Mouse (Mus musculus) cerebellum, adult 9-11 months (tissue): ENCODE measurements at regions not wholly inside any gene's neighbourhood (a gene's known extent, or its start where the extent isn't known, plus 50 kb on each side); places are given as distances from the start of the nearest gene placed in this dataset.
"Not testable (repeated sequence)": the region's sequence is repeated elsewhere in the genome, so short reads cannot be mapped to it uniquely, and the experiment has no call there.

Experiments
- DNase-seq: peaks from one replicate; pipeline ENCODE4 v3.0.0; 2022

DNA sequence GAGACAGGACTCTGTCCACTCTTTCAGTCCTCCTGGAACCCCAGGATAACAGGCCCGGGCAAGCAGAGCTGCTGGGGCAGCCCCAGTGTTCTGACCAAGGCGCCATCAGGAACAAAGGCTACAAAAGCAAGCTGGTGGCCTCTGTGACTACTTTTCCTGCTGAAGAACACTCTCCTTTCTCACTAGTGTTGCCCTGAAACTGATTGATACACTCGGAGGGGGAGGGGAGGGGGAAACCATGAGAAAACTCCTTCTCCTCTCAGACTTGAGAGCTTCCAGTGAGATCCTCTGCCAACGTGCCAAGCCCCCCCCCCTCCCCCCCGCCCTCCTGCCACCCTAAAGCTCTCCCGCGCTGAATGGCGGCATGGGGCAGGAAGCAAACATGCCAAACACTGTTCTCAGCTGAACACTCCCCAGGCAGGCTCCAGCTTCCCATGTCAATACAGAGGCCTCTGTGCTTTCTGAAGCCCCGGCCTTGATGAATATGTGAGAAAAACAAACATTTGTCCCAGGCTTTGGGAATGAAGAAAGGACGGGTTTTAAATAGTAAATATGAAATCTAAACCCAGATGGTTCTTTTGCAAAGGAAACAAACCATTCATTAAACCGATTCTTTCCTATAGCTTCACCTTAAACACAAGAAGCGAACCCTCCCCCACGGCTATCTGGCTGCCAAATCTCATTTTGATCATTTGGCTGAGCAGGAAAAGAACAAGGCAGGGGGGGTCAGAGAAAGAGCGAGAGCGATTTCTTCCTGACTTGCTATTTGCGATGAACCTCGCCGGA lies 166.3 kb upstream of the Rgma start:
- peak; percentile 18 for DNase-seq

GRCm38 (mm10) chr7:73210078-73210477 lies 165.2 kb upstream of the Rgma start:
- no peak for DNase-seq

DNA sequence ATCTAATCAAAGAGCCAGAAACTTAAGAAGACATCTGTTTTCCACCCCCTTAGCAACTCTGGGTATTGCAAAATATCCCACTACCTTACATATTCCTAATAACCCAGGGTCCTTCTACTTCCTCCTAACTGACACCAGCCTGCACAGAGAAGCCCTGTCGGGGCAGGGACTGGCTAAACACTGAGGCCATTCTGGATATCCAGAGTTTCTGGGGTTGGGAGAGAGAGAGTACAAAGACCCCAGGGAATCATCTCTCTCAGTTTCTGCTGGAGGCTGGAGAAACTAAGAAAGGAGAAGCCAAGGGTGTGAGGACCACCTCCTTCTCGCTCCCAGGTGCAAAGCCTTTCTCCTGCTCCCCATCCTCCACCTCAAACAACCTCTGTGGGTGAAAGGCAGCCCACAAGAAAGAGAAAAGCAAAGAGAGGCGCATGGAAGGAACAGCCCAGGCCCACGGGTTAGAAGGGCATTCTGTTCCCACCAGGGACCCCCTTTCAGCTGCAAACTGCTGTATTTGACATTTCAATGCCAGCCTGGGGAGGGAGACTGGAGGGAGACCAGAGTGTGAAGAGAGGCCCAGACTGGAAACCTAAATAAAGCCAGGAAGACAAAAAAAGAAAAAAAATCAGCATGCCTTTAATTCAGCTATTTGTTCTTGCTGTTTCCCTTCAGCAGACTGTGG lies 152.9 kb upstream of the Rgma start:
- no peak for DNase-seq

DNA sequence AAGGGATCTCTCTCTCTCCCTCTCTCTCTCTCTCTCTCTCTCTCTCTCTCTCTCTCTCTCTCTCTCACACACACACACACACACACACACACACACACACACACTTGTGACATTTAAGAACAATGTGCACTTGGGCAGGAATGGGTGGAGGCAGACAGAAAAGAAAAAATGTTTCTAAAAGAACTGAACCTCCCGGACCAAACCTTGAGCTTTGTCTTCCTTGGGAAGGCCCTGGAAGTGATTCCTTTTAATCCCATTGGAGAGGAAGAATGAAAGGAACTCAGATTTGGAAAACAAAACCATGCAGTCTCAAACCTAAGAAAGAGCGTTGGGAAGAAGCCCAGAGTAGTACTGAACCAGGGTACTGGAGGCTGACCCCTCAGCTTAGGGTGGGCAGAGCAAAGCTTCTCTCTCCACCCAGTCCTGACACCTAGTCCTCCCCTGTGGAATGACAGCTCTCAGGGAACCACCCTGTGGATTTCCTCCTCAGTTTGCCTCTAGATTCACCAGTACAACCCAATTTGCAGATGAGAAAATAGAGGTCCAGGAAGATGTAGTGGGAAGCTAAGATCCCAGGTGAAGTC lies 152.3 kb upstream of the Rgma start:
- DNase-seq = no peak

- no peak for DNase-seq
Observed at GRCm38 (mm10) chr7:73233539-73234158, 141.7 kb upstream of the Rgma start.

GRCm38 (mm10) chr7:73238486-73238885 lies 136.8 kb upstream of the Rgma start:
- no peak for DNase-seq

- no peak for DNase-seq
Observed at GRCm38 (mm10) chr7:73243591-73244355, 131.5 kb upstream of the Rgma start.

DNA sequence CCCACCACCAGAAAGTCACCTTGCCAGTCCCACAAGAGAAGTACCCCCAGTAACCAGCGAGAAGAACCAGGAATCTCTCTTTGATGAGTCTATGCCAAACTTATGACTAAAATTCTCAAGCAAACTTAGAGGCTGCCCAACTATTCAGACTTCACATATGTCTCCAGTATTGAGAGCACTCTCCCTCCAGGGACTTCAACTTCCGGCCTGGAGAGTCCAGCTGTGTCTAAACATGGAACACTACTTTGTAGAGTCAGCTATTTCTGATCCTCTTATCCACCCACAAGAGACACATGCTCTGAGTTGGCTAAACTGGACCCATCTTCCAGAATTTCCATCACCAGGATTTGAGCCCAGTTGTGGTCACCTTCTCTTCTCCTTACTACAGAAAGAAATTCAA lies 129.9 kb upstream of the Rgma start:
- no peak for DNase-seq

GRCm38 (mm10) chr7:73250593-73250992 lies 124.7 kb upstream of the Rgma start:
- no peak for DNase-seq

DNA sequence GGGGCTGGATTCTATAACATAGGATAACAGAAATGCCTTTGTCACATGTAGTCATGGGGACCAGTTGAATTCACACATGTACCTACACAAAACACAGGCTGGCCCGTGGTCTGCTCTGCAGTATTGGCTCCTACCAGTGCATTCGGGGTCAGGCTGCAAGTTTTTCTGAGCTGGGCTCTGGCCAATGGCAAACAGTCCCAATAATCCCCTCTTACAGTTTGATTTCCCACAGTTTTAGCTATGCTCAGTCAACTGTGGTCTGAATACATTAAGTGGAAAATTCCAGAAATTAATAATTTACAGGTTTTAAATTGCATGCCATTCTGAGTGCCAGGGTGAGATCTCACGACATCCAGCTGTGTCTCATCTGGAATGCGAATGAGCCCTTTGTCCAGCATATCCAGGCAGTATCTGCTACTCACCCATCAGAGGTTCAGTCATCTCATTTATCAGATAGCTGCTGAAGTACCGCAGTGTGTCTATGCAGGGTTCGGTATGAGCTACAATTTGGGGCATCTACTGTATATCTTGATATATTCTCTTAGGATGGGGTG lies 124.0 kb upstream of the Rgma start:
- no peak for DNase-seq

GRCm38 (mm10) chr7:73254972-73255371 lies 120.3 kb upstream of the Rgma start:
- not testable (repeated sequence) for DNase-seq

DNA sequence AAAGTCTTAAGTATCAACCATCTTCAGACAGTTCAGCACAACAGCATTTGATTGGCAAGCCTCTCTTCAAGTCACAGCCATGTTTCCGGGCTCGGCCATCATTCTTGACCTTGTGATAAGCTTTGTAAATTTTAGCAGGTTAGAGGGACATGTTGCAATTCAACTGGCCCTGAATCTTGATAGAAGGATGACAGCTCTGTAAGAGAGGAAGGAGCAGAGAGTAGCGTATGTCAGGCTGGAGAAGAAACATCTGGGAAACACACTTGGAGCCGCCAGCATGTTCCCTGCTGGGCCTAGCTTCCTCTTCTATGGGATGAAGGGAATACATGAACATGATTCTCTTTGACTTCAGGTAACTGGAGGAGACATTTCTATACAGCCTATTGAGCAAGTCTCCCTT lies 115.2 kb upstream of the Rgma start:
- DNase-seq = no peak

DNA sequence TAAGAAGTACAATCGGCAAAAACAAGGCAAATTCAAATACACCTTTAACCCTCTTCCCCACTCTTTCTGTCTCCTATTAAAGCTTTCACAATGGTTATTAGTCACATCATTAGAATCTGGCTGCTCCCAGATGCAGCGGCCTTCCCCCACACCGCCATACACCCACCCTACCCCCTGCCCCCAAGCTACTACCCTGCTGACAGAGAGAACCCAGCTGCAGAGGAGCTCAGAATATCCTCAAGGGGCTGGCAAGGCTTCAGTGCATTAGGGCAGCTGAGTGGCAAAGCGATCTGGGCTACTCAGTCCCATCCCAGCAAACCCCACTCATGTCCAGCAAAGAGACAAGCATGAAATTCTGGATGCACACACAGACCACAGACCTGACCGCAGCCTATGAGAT lies 113.6 kb upstream of the Rgma start:
- DNase-seq = no peak

- no peak for DNase-seq
Observed at GRCm38 (mm10) chr7:73262526-73262925, 112.8 kb upstream of the Rgma start.

DNA sequence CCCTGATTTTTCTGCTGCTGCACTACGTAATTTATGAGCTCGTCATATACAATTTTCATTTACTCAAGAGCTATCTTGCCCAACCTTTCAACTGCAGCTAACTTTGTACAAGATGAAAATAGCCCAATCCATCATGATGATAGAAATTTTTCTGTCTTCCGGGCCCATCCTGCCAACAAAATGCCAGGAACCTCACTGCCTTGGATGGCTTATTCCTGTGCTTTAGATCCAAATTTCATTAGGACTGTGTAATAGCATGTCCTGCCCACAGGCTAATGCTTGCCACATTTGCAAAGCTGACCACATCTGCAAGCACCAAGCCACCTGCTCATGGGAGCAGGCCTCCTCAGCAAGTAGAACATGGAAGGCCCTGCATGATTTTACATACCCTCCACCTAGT lies 105.7 kb upstream of the Rgma start:
- no peak for DNase-seq

GRCm38 (mm10) chr7:73272787-73273186 lies 102.5 kb upstream of the Rgma start:
- no peak for DNase-seq

- no peak for DNase-seq
Observed at GRCm38 (mm10) chr7:73275814-73276271, 99.5 kb upstream of the Rgma start.

GRCm38 (mm10) chr7:73278616-73279015 lies 96.7 kb upstream of the Rgma start:
- peak; percentile 59 for DNase-seq

- DNase-seq = peak; percentile 31
Observed at GRCm38 (mm10) chr7:73279936-73280445, 95.3 kb upstream of the Rgma start.

GRCm38 (mm10) chr7:73286244-73286643 lies 89.1 kb upstream of the Rgma start:
- DNase-seq = no peak

DNA sequence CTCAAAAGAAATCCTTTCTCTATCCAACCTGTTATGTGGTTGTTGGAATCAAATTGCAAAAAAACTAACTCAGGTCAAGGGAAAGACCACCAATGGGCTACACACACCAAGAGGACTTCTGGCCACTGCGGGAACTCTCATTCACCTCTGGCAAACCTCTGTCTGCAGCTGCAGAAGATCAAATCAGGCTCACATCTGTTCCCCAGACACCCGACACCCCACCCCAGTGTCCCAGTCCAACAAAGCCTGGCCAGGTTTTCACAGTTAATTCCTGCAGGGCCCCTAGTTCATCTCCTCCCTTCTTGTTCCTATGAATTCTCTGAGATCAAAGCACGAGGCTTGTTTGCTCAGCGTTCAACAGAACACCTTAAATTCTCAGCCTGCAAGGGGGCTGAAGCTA lies 82.0 kb upstream of the Rgma start:
- no peak for DNase-seq

GRCm38 (mm10) chr7:73294399-73294798 lies 80.9 kb upstream of the Rgma start:
- DNase-seq = no peak
